Comparison of ENCODE assay signal across 16 mouse cellular contexts in the genomic region with DNA sequence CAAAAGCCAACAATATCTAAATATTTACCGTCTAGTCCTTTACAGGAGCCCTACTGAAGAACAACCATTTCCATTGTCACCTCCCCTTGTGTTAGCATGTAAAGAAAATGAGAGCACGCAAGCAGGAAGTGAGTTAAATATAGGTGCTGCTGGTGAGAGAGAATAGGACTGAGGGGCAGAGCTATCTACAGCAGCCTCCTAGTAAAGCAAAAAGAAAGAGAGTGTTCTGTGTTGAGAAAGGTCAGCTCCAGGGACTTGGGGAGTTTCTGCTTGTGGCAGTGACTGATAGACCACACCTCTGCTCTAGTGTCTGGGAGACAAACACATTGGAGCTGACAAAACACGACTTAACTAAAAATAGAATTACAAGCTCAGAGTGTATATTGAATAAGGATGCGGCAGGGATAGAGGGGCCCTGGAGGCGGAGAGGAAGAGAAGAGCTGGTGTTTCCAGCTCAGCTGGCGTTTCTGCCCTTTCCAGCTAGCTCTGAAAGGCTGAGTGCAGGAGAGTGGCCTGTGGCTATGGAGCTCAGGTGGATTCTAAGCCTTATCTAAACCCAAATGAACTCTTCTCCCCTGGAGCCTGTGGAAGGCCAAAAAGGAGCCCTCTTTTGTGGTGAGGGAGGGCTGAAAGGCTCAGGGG.
DNase-seq lines count a peak whose midpoint lies in the region; ATAC-seq and TF ChIP-seq lines count a peak whose summit lies in the region.
"Had no signal": no experiment of that assay in that cellular context is flagged by ENCODE, and none has a peak within 500 bp of the region (broad histone marks: within the 10 kb centered on the region; RNA-seq: fewer than 3 reads in every experiment).

No protein-coding gene starts in this region.

- no peaks in the 10 kb centered on the region for H3K9me3 ChIP-seq in heart, embryonic 15.5 days (replicated peaks)
- no peaks in the 10 kb centered on the region for H3K9me3 ChIP-seq in hindbrain, embryonic 12.5 days (replicated peaks)
- no peaks in the 10 kb centered on the region for H3K9me3 ChIP-seq in midbrain, embryonic 16.5 days (replicated peaks; ENCODE audit: control insufficient read depth, low read length, poor library complexity, severe bottlenecking)
- H3K9me3 ChIP-seq in intestine, embryonic 16.5 days (ENCODE audit: control insufficient read depth, low read length), result no peaks in the 10 kb centered on the region
- H3K9me3 ChIP-seq: hindbrain, embryonic 15.5 days; liver, embryonic 15.5 days had no signal

- H3K9ac ChIP-seq in heart, embryonic 15.5 days, result no peak overlapping the region
- H3K9ac ChIP-seq in hindbrain, embryonic 12.5 days, result no peak overlapping the region
- H3K9ac ChIP-seq in midbrain, embryonic 16.5 days (ENCODE audit: low read depth, low read length), result no peak overlapping the region
- H3K9ac ChIP-seq in intestine, embryonic 16.5 days (ENCODE audit: low read depth, low read length), result no peak overlapping the region
- H3K9ac ChIP-seq: hindbrain, embryonic 15.5 days; liver, embryonic 15.5 days had no signal

- 0 out of 2 replicates have a peak overlapping the region, but pooled peaks have one; percentile 3 for H3K27ac ChIP-seq in heart, embryonic 15.5 days
- 0 out of 2 replicates have a peak overlapping the region, but pooled peaks have one; percentile 23 for H3K27ac ChIP-seq in hindbrain, embryonic 12.5 days
- H3K27ac ChIP-seq in midbrain, embryonic 16.5 days (ENCODE audit: low read length), result no peak overlapping the region
- no peak overlapping the region for H3K27ac ChIP-seq in layer of hippocampus, adult 2 months
- H3K27ac ChIP-seq in intestine, embryonic 16.5 days (ENCODE audit: low read length), result no peak overlapping the region
- H3K27ac ChIP-seq: gastrocnemius, adult 2 months; hindbrain, embryonic 15.5 days; kidney, postnatal 0 days; liver, embryonic 15.5 days; macrophage; stomach, postnatal 0 days had no signal

- peaks cover 4% of the 10 kb centered on the region for H3K4me1 ChIP-seq in heart, embryonic 15.5 days (replicated peaks)
- 0 out of 2 replicates have a peak, but pooled peaks cover 2% of the 10 kb centered on the region for H3K4me1 ChIP-seq in hindbrain, embryonic 12.5 days
- H3K4me1 ChIP-seq in midbrain, embryonic 16.5 days (ENCODE audit: control insufficient read depth, insufficient read depth, low read length), result no peaks in the 10 kb centered on the region
- H3K4me1 ChIP-seq in intestine, embryonic 16.5 days (ENCODE audit: control insufficient read depth, insufficient read depth, low read length), result no peaks in the 10 kb centered on the region
- H3K4me1 ChIP-seq: hindbrain, embryonic 15.5 days; liver, embryonic 15.5 days had no signal

- ATAC-seq in heart, embryonic 15.5 days (replicated peaks; ENCODE audit: insufficient number of reproducible peaks, insufficient read depth, low FRiP score, low read depth), result 0 out of 2 replicates have a peak, but pooled peaks have one; percentile 35
- ATAC-seq in frontal cortex, adult (ENCODE audit: low TSS enrichment), result peak; percentile 91
- peak; percentile 58 for ATAC-seq in hindbrain, embryonic 12.5 days (ENCODE audit: low FRiP score)
- ATAC-seq in midbrain, embryonic 16.5 days, result peak; percentile 67
- no peak for ATAC-seq in intestine, embryonic 16.5 days
- ATAC-seq: CD4-positive, CD25-positive, alpha-beta regulatory T cell, adult 4 months had no signal

- H3K4me2 ChIP-seq in heart, embryonic 15.5 days, result no peak overlapping the region
- H3K4me2 ChIP-seq in hindbrain, embryonic 12.5 days (replicated peaks), result no peak overlapping the region
- H3K4me2 ChIP-seq in midbrain, embryonic 16.5 days (ENCODE audit: low read length), result no peak overlapping the region
- no peak overlapping the region for H3K4me2 ChIP-seq in intestine, embryonic 16.5 days (ENCODE audit: low read depth, low read length)
- H3K4me2 ChIP-seq: hindbrain, embryonic 15.5 days; liver, embryonic 15.5 days had no signal

- no peak for TF ChIP-seq CTCF in layer of hippocampus, adult 2 months (conservative IDR thresholded peaks at IDR 0.05)

- no peaks in the 10 kb centered on the region for H3K27me3 ChIP-seq in heart, embryonic 15.5 days
- no peaks in the 10 kb centered on the region for H3K27me3 ChIP-seq in hindbrain, embryonic 12.5 days
- H3K27me3 ChIP-seq in midbrain, embryonic 16.5 days (ENCODE audit: control insufficient read depth, insufficient read depth, low read depth, low read length), result no peaks in the 10 kb centered on the region
- H3K27me3 ChIP-seq in intestine, embryonic 16.5 days (replicated peaks; ENCODE audit: control insufficient read depth, insufficient read depth, low read length), result no peaks in the 10 kb centered on the region
- H3K27me3 ChIP-seq: hindbrain, embryonic 15.5 days; liver, embryonic 15.5 days had no signal

- no peak overlapping the region for H3K4me3 ChIP-seq in heart, embryonic 15.5 days
- no peak overlapping the region for H3K4me3 ChIP-seq in hindbrain, embryonic 12.5 days
- H3K4me3 ChIP-seq in midbrain, embryonic 16.5 days (ENCODE audit: low read depth, low read length), result no peak overlapping the region
- H3K4me3 ChIP-seq in layer of hippocampus, adult 2 months, result no peak overlapping the region
- no peak overlapping the region for H3K4me3 ChIP-seq in intestine, embryonic 16.5 days (ENCODE audit: low read length)
- H3K4me3 ChIP-seq: gastrocnemius, adult 2 months; hindbrain, embryonic 15.5 days; liver, embryonic 15.5 days; myocyte had no signal

- WGBS in heart, embryonic 15.5 days, result 29% methylated on average over 6 of the region's 6 CpGs
- WGBS in hindbrain, embryonic 12.5 days, result 62% methylated on average over 6 of the region's 6 CpGs
- WGBS in midbrain, embryonic 16.5 days, result 59% methylated on average over 6 of the region's 6 CpGs
- WGBS in intestine, embryonic 16.5 days, result 57% methylated on average over 6 of the region's 6 CpGs

- no peaks in the 10 kb centered on the region for H3K36me3 ChIP-seq in heart, embryonic 15.5 days
- no peaks in the 10 kb centered on the region for H3K36me3 ChIP-seq in hindbrain, embryonic 12.5 days
- no peaks in the 10 kb centered on the region for H3K36me3 ChIP-seq in midbrain, embryonic 16.5 days (ENCODE audit: control insufficient read depth, insufficient read depth, low read length)
- no peaks in the 10 kb centered on the region for H3K36me3 ChIP-seq in intestine, embryonic 16.5 days (ENCODE audit: control insufficient read depth, insufficient read depth, low read length)
- H3K36me3 ChIP-seq: hindbrain, embryonic 15.5 days; liver, embryonic 15.5 days had no signal

- no peak for DNase-seq in heart, postnatal 4 days
- no peak for DNase-seq in layer of hippocampus, adult 2 months (ENCODE audit: low spot score in 2 of 2)
- DNase-seq in urinary bladder, postnatal 10 days (ENCODE audit: low spot score), result no peak
- DNase-seq: gastrocnemius, adult 2 months had no signal

Comparison
In these comparisons a context has a peak if more than half of its experiments do, and no peak if none do; other contexts are left out.
1. H3K27ac ChIP-seq: peak in heart, embryonic 15.5 days (single experiment) and hindbrain, embryonic 12.5 days (single experiment); none in midbrain, embryonic 16.5 days (single experiment), layer of hippocampus, adult 2 months (single experiment) and intestine, embryonic 16.5 days (single experiment).